Mouse (Mus musculus) left cerebral cortex, postnatal 36 days (tissue): ENCODE measurements at regions not wholly inside any gene's neighbourhood (a gene's known extent, or its start where the extent isn't known, plus 50 kb on each side); places are given as distances from the start of the nearest gene placed in this dataset.
"Not testable (repeated sequence)": the region's sequence is repeated elsewhere in the genome, so short reads cannot be mapped to it uniquely, and the experiment has no call there.

Experiments
- DNase-seq, 2 experiments: peaks; one replicate each; pipeline ENCODE4 v3.0.0; 2021 to 2022; ENCODE audit warnings: low spot score in 2 of 2, mixed read lengths in 1 of 2
- intact Hi-C: fragments of 180-260 bp; cut with DNase I; formaldehyde crosslinking; loops from one replicate; pipeline ENCODE4 v1.15.1; 2025

DNA sequence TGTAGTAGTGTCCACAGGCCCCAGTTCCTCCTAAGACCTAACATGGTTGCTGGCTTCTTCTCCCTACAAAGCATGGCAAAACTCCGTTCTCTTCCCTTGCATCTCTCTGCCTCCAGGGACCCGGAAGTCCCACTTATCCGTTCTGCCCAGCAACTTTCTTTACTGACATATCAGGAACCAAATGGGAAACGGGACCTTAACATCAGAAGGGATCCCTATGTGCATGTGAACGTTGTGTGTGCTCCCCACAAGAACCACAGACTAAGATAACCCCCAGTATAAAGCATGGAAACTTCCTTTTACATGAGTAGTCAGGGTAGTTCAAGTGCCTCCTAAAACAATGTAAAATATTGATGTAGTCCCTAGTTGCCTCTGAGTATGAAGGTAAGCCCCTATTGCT is 61.6 kb downstream of the Zxdb start:
- DNase-seq: no peak
- intact Hi-C loops: no loop called here

DNA sequence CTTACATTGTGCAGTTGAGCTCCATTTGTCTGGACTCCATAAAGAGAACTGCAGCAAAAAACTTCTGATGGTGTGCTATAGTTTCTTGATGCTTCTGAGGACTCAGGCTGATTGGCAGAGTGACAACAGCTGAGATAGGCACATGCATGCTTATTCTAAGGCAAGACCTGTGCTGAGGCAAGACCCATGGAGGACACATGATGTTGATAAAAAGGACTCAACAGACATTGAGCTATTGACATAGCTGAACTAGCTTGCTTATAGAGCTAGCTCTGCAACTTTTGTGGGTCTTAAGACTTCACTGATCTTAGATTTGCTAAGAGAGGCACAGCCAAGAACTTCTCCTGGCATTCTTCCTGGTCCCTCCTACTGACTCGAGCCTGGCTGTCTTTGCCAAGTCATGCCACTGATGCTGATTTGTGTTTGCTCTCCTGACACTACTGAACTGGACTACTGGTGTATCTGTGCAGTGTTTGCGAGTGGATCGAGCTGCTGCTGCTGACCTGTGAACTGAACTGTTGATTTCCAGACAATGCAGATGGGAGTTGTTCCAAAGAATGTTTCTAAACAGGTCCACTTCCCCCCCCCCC is 64.1 kb downstream of the Zxdb start:
- intact Hi-C loops: no loop called here

DNA sequence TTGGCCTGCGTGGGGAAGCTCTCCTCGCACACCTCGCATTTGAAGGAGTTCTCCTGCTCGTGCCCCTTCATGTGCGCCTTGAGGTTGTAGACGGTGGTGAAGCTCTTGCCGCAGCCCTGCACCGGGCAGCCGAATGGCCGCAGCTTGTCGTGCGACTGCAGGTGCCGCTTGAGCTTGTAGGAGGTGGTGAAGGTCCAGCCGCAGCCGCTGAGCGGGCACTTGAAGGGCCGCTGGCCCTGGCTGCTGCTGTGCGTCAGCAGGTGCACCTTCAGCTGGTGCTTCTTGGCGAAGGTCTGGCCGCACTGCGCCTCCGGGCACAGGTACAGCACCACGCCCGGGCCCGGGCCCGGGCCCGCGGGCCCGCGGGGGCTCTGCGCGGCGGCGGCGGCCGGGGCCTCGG is 72.5 kb downstream of the Zxdb start:
- DNase-seq, intact Hi-C loops: not testable (repeated sequence)

More for the DNA sequence above, 64.1 kb downstream of the Zxdb start:
- no peak for DNase-seq

DNA sequence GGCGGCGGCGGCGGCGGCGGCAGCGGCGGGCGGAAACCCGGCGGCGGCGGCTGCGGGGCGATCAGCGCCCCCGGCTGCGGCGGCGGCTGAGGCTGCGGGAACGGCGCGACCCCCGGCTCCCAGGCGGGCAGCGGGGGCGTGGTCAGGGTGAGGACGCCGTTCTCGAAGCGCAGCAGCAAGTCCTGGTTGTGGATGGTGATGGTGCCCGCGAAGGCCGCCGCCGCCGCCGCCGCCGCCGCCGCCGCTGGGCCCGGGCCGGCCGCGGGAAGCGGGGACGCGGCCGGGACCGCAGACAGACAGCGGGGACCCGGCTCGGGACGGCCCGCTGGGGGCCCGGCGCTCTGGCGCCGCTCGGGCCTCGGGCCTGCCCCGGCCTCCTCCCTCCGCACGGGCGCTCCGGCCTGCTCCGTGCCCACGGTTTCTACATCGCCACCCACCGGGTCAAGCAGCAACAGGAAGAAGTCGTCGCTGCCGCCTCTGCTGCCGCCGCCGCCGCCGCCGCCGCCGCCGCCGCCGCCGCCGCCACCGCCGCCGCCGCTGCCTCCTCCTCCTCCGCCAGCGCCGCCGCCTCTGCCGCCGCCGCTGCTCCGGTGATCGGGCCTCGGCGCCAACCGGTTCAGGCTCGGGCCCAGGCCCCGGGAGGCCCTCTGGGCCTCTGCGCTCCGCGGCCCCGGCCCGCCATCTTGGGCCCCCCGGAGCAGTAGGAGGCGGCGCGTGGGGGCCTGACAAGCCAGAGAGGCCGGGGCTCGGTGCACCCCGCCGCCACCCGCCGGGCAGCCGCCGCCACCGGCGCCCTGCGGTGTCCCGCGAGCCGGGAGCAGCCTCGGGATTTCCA is 73.2 kb downstream of the Zxdb start:
- intact Hi-C loops, DNase-seq: not testable (repeated sequence)

DNA sequence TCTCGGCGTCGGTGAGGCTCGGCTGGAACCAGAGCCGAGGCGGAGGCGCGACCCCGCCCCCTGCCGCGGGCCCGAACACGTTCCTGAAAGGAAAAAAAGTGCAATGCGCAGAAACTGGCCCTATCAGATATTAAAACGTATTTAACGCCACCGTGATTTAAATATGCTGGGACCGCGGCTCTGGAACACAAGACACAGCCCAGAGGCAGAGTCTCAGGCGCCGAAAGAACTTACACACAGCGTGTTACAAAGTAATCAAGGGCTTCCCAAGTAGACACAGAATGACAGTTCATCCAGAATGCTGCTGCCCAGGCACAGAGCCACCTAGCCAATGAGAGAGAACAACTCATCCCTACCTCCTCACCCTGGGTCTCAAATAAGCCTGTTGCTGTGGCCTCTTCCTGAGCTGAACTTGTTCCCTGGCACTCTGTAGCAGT is 73.8 kb downstream of the Zxdb start:
- intact Hi-C loops, DNase-seq: not testable (repeated sequence)

DNA sequence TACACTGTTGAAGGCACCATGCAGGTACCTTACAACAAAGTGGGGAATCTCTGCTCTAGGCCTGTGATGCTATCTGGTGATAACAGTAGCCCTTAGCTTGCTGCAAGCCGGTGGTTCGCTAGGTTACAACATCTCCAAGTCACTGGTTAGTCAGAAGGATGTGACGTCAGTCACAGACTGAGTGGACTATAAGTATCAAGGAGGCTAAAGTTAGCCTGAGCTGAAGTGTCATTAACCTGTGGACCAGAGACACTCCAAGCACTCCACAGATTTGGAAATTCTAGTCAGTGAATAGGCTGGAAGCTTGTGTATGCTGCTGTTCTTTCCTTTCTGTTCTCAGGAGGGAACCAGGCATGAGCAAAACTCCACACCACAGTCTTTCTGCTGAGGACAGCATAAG is 88.4 kb downstream of the Zxdb start:
- intact Hi-C loops: not testable (repeated sequence)

DNA sequence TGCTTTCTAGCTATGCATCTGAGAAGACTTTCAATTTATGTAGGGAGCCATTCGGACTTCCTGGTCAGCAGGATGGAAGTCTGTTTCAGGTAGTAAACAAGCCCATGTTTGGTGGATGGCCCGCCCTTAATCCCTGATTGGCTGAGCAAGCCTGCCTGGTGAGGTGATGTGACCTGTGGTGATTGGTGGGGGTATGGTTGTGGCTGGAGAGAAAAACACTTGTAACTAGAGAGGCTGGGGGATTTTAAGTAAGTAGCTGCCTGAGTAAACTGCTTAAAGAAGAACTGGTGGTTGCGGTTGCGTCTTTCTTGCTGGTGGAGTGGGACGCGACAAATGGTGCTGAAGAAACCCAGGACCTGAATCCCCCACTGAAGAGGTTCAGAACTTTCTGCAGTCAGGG is 103.2 kb downstream of the Zxdb start:
- intact Hi-C loops, DNase-seq: not testable (repeated sequence)

More for the DNA sequence above, 88.4 kb downstream of the Zxdb start:
- DNase-seq: not testable (repeated sequence)

DNA sequence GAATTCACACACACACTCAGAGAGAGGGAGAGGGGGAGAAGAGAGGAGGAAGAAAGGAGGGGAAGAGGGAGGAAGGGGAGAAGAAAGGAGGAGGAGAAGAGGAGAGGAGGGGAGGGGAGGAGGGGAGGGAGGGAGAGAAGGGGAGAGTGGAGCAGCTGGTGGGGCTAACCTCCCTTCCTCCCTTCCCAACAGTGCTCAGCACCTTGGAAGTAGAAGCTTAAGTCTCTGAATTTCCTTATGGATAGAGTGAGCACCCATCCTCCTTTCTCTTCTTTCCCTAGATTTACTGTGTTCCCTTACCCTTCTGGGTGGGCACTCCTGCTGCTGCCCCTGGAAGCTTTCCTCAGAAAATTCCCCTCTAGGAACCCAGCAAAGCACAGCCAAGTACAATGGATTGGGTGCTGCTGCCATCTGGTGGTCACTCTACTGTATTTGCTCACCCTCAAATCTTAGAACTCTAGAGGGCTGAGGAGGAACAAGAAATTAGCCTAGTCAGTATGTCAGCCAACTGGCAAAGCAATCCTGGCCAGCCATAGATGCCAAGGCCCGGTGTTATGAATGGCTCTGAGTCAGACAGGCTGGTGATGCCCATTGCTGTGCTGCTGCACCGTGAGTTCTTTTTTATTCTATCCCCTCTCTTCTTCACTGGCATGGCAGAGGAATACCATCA is 119.9 kb downstream of the Zxdb start:
- intact Hi-C loops: not testable (repeated sequence)

DNA sequence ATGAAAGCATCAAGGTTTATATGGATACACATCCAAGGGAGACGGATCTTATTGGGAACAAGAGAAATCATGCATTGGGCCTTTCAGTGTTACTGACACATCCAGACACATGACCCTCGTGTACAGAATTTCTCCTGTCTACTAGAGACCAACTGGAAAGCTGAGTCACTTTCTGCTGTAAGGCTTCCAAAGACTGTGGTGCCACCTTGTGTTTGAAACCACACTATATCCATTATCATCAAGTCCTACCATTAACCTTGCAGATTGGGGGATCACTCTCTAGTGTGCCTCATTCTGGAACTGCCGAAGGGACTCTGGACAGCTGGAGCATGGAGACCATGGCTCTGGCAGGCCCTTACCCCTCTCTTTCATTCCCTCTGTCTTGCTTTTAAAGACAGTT is 125.2 kb downstream of the Zxdb start:
- intact Hi-C loops, DNase-seq: not testable (repeated sequence)

More for the DNA sequence above, 119.9 kb downstream of the Zxdb start:
- not testable (repeated sequence) for DNase-seq

DNA sequence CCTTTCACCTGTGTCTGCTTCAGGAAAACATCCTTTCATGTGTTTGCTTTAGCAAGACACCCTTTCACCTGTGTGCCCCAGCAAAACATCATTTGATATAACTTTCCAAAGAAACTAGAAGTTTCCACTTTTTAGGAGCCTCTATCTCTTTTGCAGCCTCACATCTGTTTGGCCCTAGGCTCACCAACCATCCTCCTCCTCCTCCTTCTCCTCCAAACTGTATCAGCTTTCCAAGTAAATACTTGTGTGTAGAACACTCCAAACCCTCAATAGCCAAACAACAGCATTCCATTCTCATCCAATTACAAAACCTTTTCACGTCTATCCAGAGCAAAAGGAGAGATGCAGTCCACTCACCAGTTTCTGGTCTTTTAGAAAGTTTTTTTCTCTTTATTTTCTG is 133.1 kb downstream of the Zxdb start:
- no peak for DNase-seq
- intact Hi-C loops: no loop called here

DNA sequence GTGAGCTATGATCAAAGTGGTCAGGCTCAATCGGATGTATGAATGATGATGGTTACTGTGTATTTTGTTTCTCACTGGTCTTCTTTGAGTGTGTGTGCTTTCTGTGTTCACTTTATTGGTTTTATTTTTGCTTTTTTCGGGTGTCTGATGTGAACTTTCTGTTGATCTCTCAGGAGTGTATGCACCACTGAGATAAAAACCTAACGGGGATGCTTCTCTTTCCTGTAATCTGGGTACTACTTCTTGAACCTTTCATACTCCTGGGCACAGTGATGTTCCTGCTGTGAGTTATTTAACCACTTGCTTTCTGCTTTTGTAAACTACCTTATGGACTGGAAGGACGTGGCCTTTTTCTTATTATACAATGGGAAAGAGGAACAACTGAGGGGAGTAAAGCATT is 133.6 kb downstream of the Zxdb start:
- intact Hi-C loops: no loop called here
- DNase-seq: no peak

DNA sequence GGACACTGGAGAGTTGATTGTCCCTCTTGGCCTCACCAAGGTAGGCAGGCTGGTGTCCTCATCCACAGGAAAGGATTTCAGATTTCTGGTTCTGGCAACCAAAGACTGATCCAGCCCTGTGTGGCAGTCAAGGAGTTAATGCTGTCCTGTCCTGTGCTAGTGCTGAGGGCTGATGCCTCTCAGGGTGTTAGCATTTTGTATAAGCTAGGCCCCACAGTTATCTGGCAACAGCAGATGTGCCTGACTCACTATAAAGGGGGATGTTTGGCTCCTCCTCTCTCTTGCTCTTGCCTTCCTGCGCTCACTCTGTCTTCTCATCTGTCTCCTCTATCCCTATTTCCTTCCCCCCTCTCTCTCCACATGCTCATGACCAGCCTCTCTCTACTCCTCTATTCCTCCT is 138.8 kb downstream of the Zxdb start:
- intact Hi-C loops: loop anchor here (10.0 kb wide), 1 partner anchor 492 kb away; no protein-coding TSS in a partner anchor
- DNase-seq: no peak

DNA sequence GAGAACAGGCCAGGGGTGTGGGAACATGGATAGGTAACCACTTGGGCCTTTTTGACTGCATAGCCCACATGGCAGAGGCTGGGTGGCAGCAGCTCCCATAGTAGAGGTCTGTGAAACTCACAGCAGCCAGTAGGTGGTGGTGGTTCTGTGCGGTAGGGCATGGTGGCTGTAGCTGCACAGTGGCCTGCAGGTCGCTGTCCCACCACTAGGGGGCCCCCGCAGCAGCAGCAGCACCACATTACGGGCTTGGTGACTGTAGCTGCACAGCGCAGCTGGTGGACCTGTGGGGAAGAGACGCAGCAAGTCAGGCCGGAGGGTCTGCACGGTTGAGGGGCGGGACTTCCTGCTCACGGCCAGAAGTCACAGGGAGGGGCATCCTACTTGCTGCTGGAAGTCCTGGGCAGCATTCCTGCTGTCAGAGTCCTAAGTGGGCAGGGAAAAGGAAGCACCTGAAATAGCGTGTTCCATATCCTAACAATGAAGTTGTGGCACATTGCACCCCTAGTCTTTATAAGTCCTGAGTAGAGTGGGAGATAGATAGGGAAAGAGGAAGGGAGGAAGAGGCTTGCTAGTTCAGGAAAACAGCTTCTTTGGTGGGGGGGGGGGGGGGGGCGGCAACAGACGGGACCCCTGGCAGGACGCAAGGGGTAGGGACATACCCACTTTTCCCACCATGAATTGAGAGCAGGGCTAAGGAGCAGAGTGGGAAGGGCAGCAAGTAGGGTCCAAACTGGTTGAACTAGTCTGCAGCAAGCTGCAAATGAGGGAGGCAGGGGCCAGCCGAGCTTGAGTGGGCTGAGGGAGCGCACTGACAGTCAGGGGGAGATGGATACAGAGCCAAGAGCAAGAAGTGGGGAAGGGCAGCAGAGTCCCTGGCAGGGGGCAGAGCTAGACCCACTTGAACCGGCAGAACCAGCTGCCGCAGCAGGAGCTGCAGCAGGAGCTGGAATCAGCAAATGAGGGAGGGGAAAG is 141.4 kb downstream of the Zxdb start:
- intact Hi-C loops: loop anchor here (5.0 to 10.0 kb wide), 2 partner anchors 146 to 489 kb away; no protein-coding TSS in a partner anchor

DNA sequence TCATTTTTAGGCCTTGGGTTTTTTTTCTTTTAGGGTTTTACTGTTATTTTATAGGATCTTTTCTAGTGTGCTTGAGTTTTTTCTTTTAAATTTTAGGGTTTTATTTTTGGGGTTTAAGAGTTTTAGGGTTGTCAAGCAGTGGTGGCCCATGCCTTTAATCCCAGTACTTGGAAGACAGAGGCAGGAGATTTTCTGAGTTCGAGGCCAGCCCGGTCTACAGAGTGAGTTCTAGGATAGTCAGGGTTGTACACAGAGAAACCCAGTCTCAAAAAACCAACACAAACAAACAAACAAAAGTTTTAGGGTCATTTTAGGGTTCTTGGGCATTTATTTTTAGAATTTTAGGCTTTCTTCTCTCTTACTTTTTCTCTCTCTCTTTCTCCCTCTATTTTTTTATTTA is 142.9 kb downstream of the Spin4 start:
- intact Hi-C loops, DNase-seq: not testable (repeated sequence)

More for the DNA sequence above, 141.4 kb downstream of the Zxdb start:
- peak; percentile 84 to 88 for DNase-seq
